Mouse (Mus musculus): ENCODE measurements at regions not wholly inside any gene's neighbourhood (a gene's known extent, or its start where the extent isn't known, plus 50 kb on each side); places are given as distances from the start of the nearest gene placed in this dataset.

DNA sequence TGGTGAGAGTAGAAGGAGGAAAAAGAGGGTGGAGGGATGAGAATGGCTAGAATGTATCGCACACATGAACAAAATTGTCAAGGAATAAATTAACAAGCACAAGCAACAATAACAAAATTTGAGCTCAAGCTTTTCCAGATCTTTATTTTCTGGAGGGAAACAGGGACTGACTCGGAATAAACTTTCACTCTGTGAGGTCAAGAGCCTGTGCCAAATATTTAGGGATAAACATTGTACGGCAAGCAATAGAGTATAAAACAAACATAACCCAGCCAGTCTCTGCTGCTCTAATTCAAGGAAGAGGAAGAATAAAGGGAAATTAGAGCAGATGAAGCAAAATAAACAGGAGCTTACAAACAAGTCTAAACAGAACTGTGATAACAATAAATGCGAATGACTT, 78.3 kb downstream of the Gm13691 start:
- TF ChIP-seq CTCF (IDR thresholded peaks at IDR 0.05; ENCODE audit: low read depth) (no peak), EP300 (IDR thresholded peaks at IDR 0.05; ENCODE audit: low read depth) (no peak)

All from liver, postnatal 0 days (tissue).